Mouse (Mus musculus): ENCODE data around the gene Gpalpp1. TPM values are rescaled to one million over a fixed set of nuclear protein-coding genes. Genes with fewer than 3 reads are reported as not detected.

The Gpalpp1 gene
- polyA plus RNA-seq, 1 experiment from 2014 or later: 30.2 TPM

- no peak overlapping the region for H3K4me3 ChIP-seq (ENCODE audit: inconsistent target)
- 63% methylated on average over 4 of the region's 4 CpGs for WGBS (ENCODE audit: missing documents)
- no peaks in the 10 kb centered on the region for H3K79me2 ChIP-seq (ENCODE audit: inconsistent target)
- H3K36me3 ChIP-seq (ENCODE audit: inconsistent target): no peaks in the 10 kb centered on the region
- no peak overlapping the region for H3K27ac ChIP-seq
Measured at GRCm38 (mm10) chr14:76076602-76077001, 34.0 kb downstream of the Gpalpp1 start.

- Histone ChIP-seq H3K79me2 (ENCODE audit: inconsistent target) (no peaks in the 10 kb centered on the region), H3K4me3 (ENCODE audit: inconsistent target) (no peak overlapping the region), H3K36me3 (ENCODE audit: inconsistent target) (no peaks in the 10 kb centered on the region), H3K27ac (no peak overlapping the region)
- 96% methylated on average over 4 of the region's 4 CpGs for WGBS (ENCODE audit: missing documents)
Measured at GRCm38 (mm10) chr14:76075721-76076120, 34.8 kb downstream of the Gpalpp1 start.

- H3K4me3 ChIP-seq (ENCODE audit: inconsistent target): no peak overlapping the region
- H3K27ac ChIP-seq: no peak overlapping the region
- no peaks in the 10 kb centered on the region for H3K79me2 ChIP-seq (ENCODE audit: inconsistent target)
- WGBS (ENCODE audit: missing documents): 75% methylated on average over 1 of the region's 1 CpGs
- no peaks in the 10 kb centered on the region for H3K36me3 ChIP-seq (ENCODE audit: inconsistent target)
Measured at GRCm38 (mm10) chr14:76074206-76074605, 36.4 kb downstream of the Gpalpp1 start.

- no peaks in the 10 kb centered on the region for H3K79me2 ChIP-seq (ENCODE audit: inconsistent target)
- no peaks in the 10 kb centered on the region for H3K36me3 ChIP-seq (ENCODE audit: inconsistent target)
- 60% methylated on average over 1 of the region's 2 CpGs for WGBS (ENCODE audit: missing documents)
- no peak overlapping the region for H3K4me3 ChIP-seq (ENCODE audit: inconsistent target)
- H3K27ac ChIP-seq: no peak overlapping the region
Measured at GRCm38 (mm10) chr14:76072626-76073025, 37.9 kb downstream of the Gpalpp1 start.

- Histone ChIP-seq H3K27ac (no peak overlapping the region), H3K79me2 (ENCODE audit: inconsistent target) (no peaks in the 10 kb centered on the region), H3K36me3 (ENCODE audit: inconsistent target) (no peaks in the 10 kb centered on the region), H3K4me3 (ENCODE audit: inconsistent target) (no peak overlapping the region)
- WGBS (ENCODE audit: missing documents): 81% methylated on average over 4 of the region's 4 CpGs
Measured at GRCm38 (mm10) chr14:76069296-76069695, 41.3 kb downstream of the Gpalpp1 start.

- WGBS (ENCODE audit: missing documents): 86% methylated on average over 4 of the region's 4 CpGs
- no peaks in the 10 kb centered on the region for H3K79me2 ChIP-seq (ENCODE audit: inconsistent target)
- H3K4me3 ChIP-seq (ENCODE audit: inconsistent target): no peak overlapping the region
- H3K27ac ChIP-seq: no peak overlapping the region
- no peaks in the 10 kb centered on the region for H3K36me3 ChIP-seq (ENCODE audit: inconsistent target)
Measured at GRCm38 (mm10) chr14:76068296-76068695, 42.3 kb downstream of the Gpalpp1 start.

GRCm38 (mm10) chr14:76067237-76067636, 43.3 kb downstream of the Gpalpp1 start:
- H3K79me2 ChIP-seq (ENCODE audit: inconsistent target): no peaks in the 10 kb centered on the region
- 73% methylated on average over 1 of the region's 1 CpGs for WGBS (ENCODE audit: missing documents)
- no peak overlapping the region for H3K27ac ChIP-seq
- H3K4me3 ChIP-seq (ENCODE audit: inconsistent target): no peak overlapping the region
- no peaks in the 10 kb centered on the region for H3K36me3 ChIP-seq (ENCODE audit: inconsistent target)

GRCm38 (mm10) chr14:76059441-76059840, 51.1 kb downstream of the Gpalpp1 start:
- H3K79me2 ChIP-seq (ENCODE audit: inconsistent target): no peaks in the 10 kb centered on the region
- H3K27ac ChIP-seq: no peak overlapping the region
- WGBS (ENCODE audit: missing documents): 89% methylated on average over 5 of the region's 5 CpGs
- no peak overlapping the region for H3K4me3 ChIP-seq (ENCODE audit: inconsistent target)
- no peaks in the 10 kb centered on the region for H3K36me3 ChIP-seq (ENCODE audit: inconsistent target)

GRCm38 (mm10) chr14:76053726-76054125, 56.8 kb downstream of the Gpalpp1 start:
- 92% methylated on average over 11 of the region's 11 CpGs for WGBS (ENCODE audit: missing documents)
- no peaks in the 10 kb centered on the region for H3K36me3 ChIP-seq (ENCODE audit: inconsistent target)
- no peak overlapping the region for H3K27ac ChIP-seq

GRCm38 (mm10) chr14:76051966-76052365, 58.6 kb downstream of the Gpalpp1 start:
- 21% methylated on average over 3 of the region's 7 CpGs for WGBS (ENCODE audit: missing documents)
- no peaks in the 10 kb centered on the region for H3K36me3 ChIP-seq (ENCODE audit: inconsistent target)
- H3K79me2 ChIP-seq (ENCODE audit: inconsistent target): no peaks in the 10 kb centered on the region
- H3K4me3 ChIP-seq (ENCODE audit: inconsistent target): no peak overlapping the region
- H3K27ac ChIP-seq: no peak overlapping the region

More at GRCm38 (mm10) chr14:76053726-76054125, 56.8 kb downstream of the Gpalpp1 start:
- Histone ChIP-seq H3K4me3 (ENCODE audit: inconsistent target) (no peak overlapping the region), H3K79me2 (ENCODE audit: inconsistent target) (no peaks in the 10 kb centered on the region)

GRCm38 (mm10) chr14:76045767-76046166, 64.8 kb downstream of the Gpalpp1 start:
- no peak overlapping the region for H3K27ac ChIP-seq
- no peak overlapping the region for H3K4me3 ChIP-seq (ENCODE audit: inconsistent target)
- H3K79me2 ChIP-seq (ENCODE audit: inconsistent target): no peaks in the 10 kb centered on the region
- no peaks in the 10 kb centered on the region for H3K36me3 ChIP-seq (ENCODE audit: inconsistent target)
- 83% methylated on average over 1 of the region's 1 CpGs for WGBS (ENCODE audit: missing documents)

GRCm38 (mm10) chr14:76044164-76044557, 66.4 kb downstream of the Gpalpp1 start:
- Histone ChIP-seq H3K27ac (no peak overlapping the region), H3K79me2 (ENCODE audit: inconsistent target) (no peaks in the 10 kb centered on the region), H3K4me3 (ENCODE audit: inconsistent target) (no peak overlapping the region), H3K36me3 (ENCODE audit: inconsistent target) (no peaks in the 10 kb centered on the region)
- 92% methylated on average over 3 of the region's 3 CpGs for WGBS (ENCODE audit: missing documents)

- no peak overlapping the region for H3K4me3 ChIP-seq (ENCODE audit: inconsistent target)
- H3K36me3 ChIP-seq (ENCODE audit: inconsistent target): no peaks in the 10 kb centered on the region
- WGBS (ENCODE audit: missing documents): 85% methylated on average over 13 of the region's 14 CpGs
- no peaks in the 10 kb centered on the region for H3K79me2 ChIP-seq (ENCODE audit: inconsistent target)
- H3K27ac ChIP-seq: no peak overlapping the region
Measured at GRCm38 (mm10) chr14:76043251-76044163, 67.1 kb downstream of the Gpalpp1 start.
